Mouse (Mus musculus): ENCODE measurements around the gene Slc22a1. TPM values are rescaled to one million over a fixed set of nuclear protein-coding genes. Genes with fewer than 3 reads are reported as not detected.
"Not testable (repeated sequence)": the region's sequence is repeated elsewhere in the genome, so short reads cannot be mapped to it uniquely, and the experiment has no call there.

Gene Slc22a1
- polyA plus RNA-seq, 1 experiment from 2014 or later = 0.25 TPM

- H3K4me3 ChIP-seq = no peak overlapping the region
- H3K36me3 ChIP-seq = peaks cover 26% of the 10 kb centered on the region
- H3K27me3 ChIP-seq = no peaks in the 10 kb centered on the region
- no peak overlapping the region for H3K4me2 ChIP-seq (replicated peaks)
- H3K9ac ChIP-seq = no peak overlapping the region
- H3K9me3 ChIP-seq = 0 out of 2 replicates have a peak, but pooled peaks cover 5% of the 10 kb centered on the region
- no peaks in the 10 kb centered on the region for H3K4me1 ChIP-seq
- ATAC-seq (ENCODE audit: low FRiP score, low read depth) = no peak
- no peak overlapping the region for H3K27ac ChIP-seq
Measured at GRCm38 (mm10) chr17:12678261-12678660, 2.6 kb upstream of the Slc22a1 start.

- no peak overlapping the region for H3K4me3 ChIP-seq
- peaks cover 5% of the 10 kb centered on the region for H3K4me1 ChIP-seq
- no peak overlapping the region for H3K4me2 ChIP-seq (replicated peaks)
- no peaks in the 10 kb centered on the region for H3K27me3 ChIP-seq
- H3K27ac ChIP-seq = no peak overlapping the region
- peaks cover 18% of the 10 kb centered on the region for H3K36me3 ChIP-seq
- 0 out of 2 replicates have a peak, but pooled peaks cover 5% of the 10 kb centered on the region for H3K9me3 ChIP-seq
- no peak overlapping the region for H3K9ac ChIP-seq
- ATAC-seq (ENCODE audit: low FRiP score, low read depth) = no peak
Measured at GRCm38 (mm10) chr17:12677139-12677538, 1.5 kb upstream of the Slc22a1 start.

- not testable (repeated sequence) for H3K36me3 ChIP-seq; H3K9me3 ChIP-seq; H3K4me2 ChIP-seq (replicated peaks); H3K9ac ChIP-seq; ATAC-seq (ENCODE audit: low FRiP score, low read depth); H3K4me1 ChIP-seq; H3K4me3 ChIP-seq; H3K27me3 ChIP-seq; H3K27ac ChIP-seq
- WGBS = 95% methylated on average over 7 of the region's 7 CpGs
Measured at GRCm38 (mm10) chr17:12674980-12675379, 649 bp downstream of the Slc22a1 start.

GRCm38 (mm10) chr17:12673871-12674270 is 1.8 kb downstream of the Slc22a1 start:
- 63% methylated on average over 3 of the region's 3 CpGs for WGBS
- H3K4me3 ChIP-seq = no peak overlapping the region
- H3K4me2 ChIP-seq (replicated peaks) = no peak overlapping the region
- H3K27ac ChIP-seq = no peak overlapping the region
- no peaks in the 10 kb centered on the region for H3K27me3 ChIP-seq
- no peak for ATAC-seq (ENCODE audit: low FRiP score, low read depth)
- peaks cover 15% of the 10 kb centered on the region for H3K4me1 ChIP-seq
- no peaks in the 10 kb centered on the region for H3K36me3 ChIP-seq
- H3K9me3 ChIP-seq = no peaks in the 10 kb centered on the region
- H3K9ac ChIP-seq = no peak overlapping the region

- no peak for ATAC-seq (ENCODE audit: low FRiP score, low read depth)
- H3K4me1 ChIP-seq = peaks cover 23% of the 10 kb centered on the region
- no peak overlapping the region for H3K4me2 ChIP-seq (replicated peaks)
- H3K9me3 ChIP-seq = no peaks in the 10 kb centered on the region
- no peak overlapping the region for H3K9ac ChIP-seq
- H3K4me3 ChIP-seq = no peak overlapping the region
- no peaks in the 10 kb centered on the region for H3K27me3 ChIP-seq
- H3K36me3 ChIP-seq = no peaks in the 10 kb centered on the region
- peak overlapping the region; percentile 29; the same call in 1 of the 2 replicates for H3K27ac ChIP-seq
- WGBS = 23% methylated on average over 7 of the region's 7 CpGs
Measured at GRCm38 (mm10) chr17:12672285-12672790, 3.3 kb downstream of the Slc22a1 start.

- WGBS = 86% methylated on average over 5 of the region's 5 CpGs
- H3K36me3 ChIP-seq = no peaks in the 10 kb centered on the region
- no peak overlapping the region for H3K4me2 ChIP-seq (replicated peaks)
- H3K9me3 ChIP-seq = no peaks in the 10 kb centered on the region
- no peak overlapping the region for H3K27ac ChIP-seq
- no peaks in the 10 kb centered on the region for H3K27me3 ChIP-seq
- H3K4me1 ChIP-seq = peaks cover 23% of the 10 kb centered on the region
- H3K4me3 ChIP-seq = no peak overlapping the region
- no peak for ATAC-seq (ENCODE audit: low FRiP score, low read depth)
- H3K9ac ChIP-seq = no peak overlapping the region
Measured at GRCm38 (mm10) chr17:12671029-12671605, 4.5 kb downstream of the Slc22a1 start.

GRCm38 (mm10) chr17:12669363-12669679 is 6.3 kb downstream of the Slc22a1 start:
- Histone ChIP-seq H3K4me2 (replicated peaks) (no peak overlapping the region), H3K4me3 (no peak overlapping the region), H3K36me3 (no peaks in the 10 kb centered on the region), H3K9me3 (no peaks in the 10 kb centered on the region), H3K27ac (peak overlapping the region; percentile 15; the same call in 1 of the 2 replicates), H3K27me3 (no peaks in the 10 kb centered on the region), H3K4me1 (peaks cover 23% of the 10 kb centered on the region), H3K9ac (no peak overlapping the region)
- peak; percentile 52; the same call in 1 of the 2 replicates for ATAC-seq (ENCODE audit: low FRiP score, low read depth)

- Histone ChIP-seq H3K27me3 (no peaks in the 10 kb centered on the region), H3K36me3 (no peaks in the 10 kb centered on the region), H3K9me3 (no peaks in the 10 kb centered on the region), H3K4me3 (no peak overlapping the region), H3K4me1 (peaks cover 23% of the 10 kb centered on the region), H3K4me2 (replicated peaks) (no peak overlapping the region), H3K27ac (no peak overlapping the region), H3K9ac (no peak overlapping the region)
- ATAC-seq (ENCODE audit: low FRiP score, low read depth) = peak; percentile 42; the same call in 1 of the 2 replicates
- WGBS = 20% methylated on average over 7 of the region's 7 CpGs
Measured at GRCm38 (mm10) chr17:12668478-12669362, 6.9 kb downstream of the Slc22a1 start.

GRCm38 (mm10) chr17:12664156-12664555 is 11.5 kb downstream of the Slc22a1 start:
- 72% methylated on average over 8 of the region's 8 CpGs for WGBS
- no peak overlapping the region for H3K27ac ChIP-seq
- ATAC-seq (ENCODE audit: low FRiP score, low read depth) = no peak

GRCm38 (mm10) chr17:12660572-12661260 is 14.9 kb downstream of the Slc22a1 start:
- Histone ChIP-seq H3K27me3 (no peaks in the 10 kb centered on the region), H3K9me3 (no peaks in the 10 kb centered on the region), H3K36me3 (no peaks in the 10 kb centered on the region), H3K4me3 (no peak overlapping the region), H3K27ac (no peak overlapping the region), H3K4me1 (0 out of 2 replicates have a peak, but pooled peaks cover 2% of the 10 kb centered on the region), H3K4me2 (replicated peaks) (no peak overlapping the region), H3K9ac (no peak overlapping the region)
- ATAC-seq (ENCODE audit: low FRiP score, low read depth) = no peak
- WGBS = 74% methylated on average over 13 of the region's 13 CpGs

More at GRCm38 (mm10) chr17:12664156-12664555, 11.5 kb downstream of the Slc22a1 start:
- Histone ChIP-seq H3K4me3 (no peak overlapping the region), H3K9me3 (no peaks in the 10 kb centered on the region), H3K4me1 (peaks cover 14% of the 10 kb centered on the region), H3K4me2 (replicated peaks) (no peak overlapping the region), H3K36me3 (no peaks in the 10 kb centered on the region), H3K9ac (no peak overlapping the region), H3K27me3 (no peaks in the 10 kb centered on the region)

- no peak overlapping the region for H3K4me2 ChIP-seq (replicated peaks)
- no peak overlapping the region for H3K4me3 ChIP-seq
- H3K36me3 ChIP-seq = no peaks in the 10 kb centered on the region
- no peak for ATAC-seq (ENCODE audit: low FRiP score, low read depth)
- H3K4me1 ChIP-seq = 0 out of 2 replicates have a peak, but pooled peaks cover 2% of the 10 kb centered on the region
- no peaks in the 10 kb centered on the region for H3K9me3 ChIP-seq
- 89% methylated on average over 10 of the region's 10 CpGs for WGBS
- no peaks in the 10 kb centered on the region for H3K27me3 ChIP-seq
- H3K27ac ChIP-seq = no peak overlapping the region
- no peak overlapping the region for H3K9ac ChIP-seq
Measured at GRCm38 (mm10) chr17:12659233-12659632, 16.4 kb downstream of the Slc22a1 start.

GRCm38 (mm10) chr17:12658784-12659183 is 16.8 kb downstream of the Slc22a1 start:
- Histone ChIP-seq H3K27me3 (no peaks in the 10 kb centered on the region), H3K27ac (no peak overlapping the region), H3K4me2 (replicated peaks) (no peak overlapping the region), H3K4me1 (0 out of 2 replicates have a peak, but pooled peaks cover 2% of the 10 kb centered on the region), H3K36me3 (no peaks in the 10 kb centered on the region), H3K9me3 (no peaks in the 10 kb centered on the region), H3K4me3 (no peak overlapping the region), H3K9ac (no peak overlapping the region)
- no peak for ATAC-seq (ENCODE audit: low FRiP score, low read depth)
- 85% methylated on average over 7 of the region's 7 CpGs for WGBS
